Mouse (Mus musculus) spleen, adult 12 weeks (tissue): Measurements from ENCODE around the gene Hsd17b3.

Source experiments
- DNase-seq: peaks from one replicate; pipeline ENCODE4 v3.0.0; 2022; ENCODE audit warnings: low spot score

Hsd17b3 gene

DNA sequence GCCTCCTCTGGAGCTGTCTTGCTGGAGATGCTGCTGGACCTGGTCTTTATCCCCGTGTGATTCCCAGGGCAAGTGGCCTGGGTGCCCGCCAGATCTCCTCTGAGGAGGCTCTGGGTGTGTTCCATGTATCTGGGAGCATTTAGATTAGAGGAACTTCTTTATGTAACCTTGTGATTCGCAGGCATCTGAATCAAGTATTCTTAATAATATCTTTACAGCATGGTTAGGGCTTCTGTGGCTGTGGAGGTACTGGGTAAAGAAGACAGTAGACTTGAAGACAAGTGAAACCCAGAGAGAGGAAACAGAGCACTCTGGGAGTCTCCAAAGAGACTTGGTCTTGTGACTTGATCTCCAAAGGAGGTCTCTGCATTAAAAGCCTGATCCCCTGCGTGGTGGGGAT is at the start of gene Hsd17b3:
Gene Hsd17b3, minus strand, starts transcription at position 101 of the 400 bp plus-strand sequence.
- DNase-seq = no peak

DNA sequence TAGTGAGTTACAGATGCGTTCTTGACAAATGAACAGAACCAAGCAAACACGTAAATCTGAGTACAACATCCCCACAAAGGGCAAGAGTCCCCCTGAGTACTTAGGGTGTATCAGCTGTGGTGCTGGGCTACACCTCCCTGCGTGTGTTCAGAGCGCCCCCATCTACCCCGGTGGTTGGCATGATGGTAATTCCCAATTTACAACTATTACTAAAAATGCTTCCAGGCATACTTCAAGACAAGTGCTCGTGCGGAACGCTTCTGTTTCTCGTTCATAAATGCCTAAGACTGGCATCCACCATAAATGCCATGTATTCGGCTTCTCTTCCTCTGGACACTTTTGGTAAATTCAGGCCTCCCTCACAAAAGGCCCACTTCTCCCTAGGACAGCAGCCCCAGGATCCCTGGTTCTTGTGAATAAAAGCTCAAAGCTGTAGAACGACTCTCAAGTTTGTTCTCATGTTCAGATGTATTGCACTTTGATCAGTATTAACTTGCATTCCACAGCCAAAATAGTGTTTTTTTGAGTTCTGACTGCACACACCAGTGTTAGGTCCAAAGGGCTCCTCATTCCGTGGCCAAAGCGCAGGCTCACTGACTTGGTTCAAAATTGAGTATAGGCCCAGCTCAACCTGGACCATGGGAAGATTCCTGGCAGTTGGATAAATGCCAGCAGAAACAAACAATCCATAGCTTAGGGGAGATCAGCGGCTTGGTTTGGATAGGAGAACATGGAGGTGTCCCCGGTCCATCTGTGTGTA is 40.8 kb upstream of the Hsd17b3 start:
- DNase-seq = peak; percentile 28

DNA sequence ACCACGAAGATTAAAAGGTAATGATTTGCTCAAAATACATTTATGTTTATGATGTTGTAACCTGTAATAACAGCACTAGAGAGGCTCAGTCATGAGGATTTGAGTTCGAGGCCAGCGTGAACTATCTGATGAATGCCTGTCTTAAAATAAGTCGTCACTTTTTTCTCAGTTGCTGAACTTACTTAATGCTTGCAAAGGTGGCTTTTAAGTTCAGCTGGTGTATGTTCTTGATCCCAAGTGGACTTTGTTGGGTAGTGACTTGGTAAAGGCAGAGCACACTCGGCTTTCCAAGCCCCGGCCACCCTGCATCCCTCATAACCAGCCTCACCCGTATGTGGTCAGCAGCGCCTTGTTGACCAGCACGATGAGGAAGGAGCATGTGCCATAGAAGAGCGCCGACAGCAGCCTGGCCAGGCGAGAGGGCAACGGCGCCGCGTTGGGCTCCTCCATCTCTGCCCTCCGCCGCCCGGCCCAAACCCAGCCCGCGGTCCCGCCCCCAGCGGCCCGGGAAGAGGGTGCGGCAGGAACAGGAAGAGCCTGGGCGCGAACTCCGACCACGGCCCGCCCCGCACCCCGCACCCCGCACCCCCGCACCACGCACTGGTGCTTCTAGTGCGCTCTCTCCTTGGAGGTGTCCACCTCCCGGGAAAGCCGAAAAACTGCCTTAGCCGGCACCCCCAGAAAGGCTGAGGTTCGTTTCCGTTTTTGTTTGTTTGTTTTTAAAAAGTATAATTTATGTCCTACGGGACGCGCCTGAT is 40.0 kb upstream of the Hsd17b3 start, which contains the start of gene Slc35d2:
Gene Slc35d2, minus strand, starts transcription at position 511 of the 758 bp plus-strand sequence.
- DNase-seq = peak; percentile 25

DNA sequence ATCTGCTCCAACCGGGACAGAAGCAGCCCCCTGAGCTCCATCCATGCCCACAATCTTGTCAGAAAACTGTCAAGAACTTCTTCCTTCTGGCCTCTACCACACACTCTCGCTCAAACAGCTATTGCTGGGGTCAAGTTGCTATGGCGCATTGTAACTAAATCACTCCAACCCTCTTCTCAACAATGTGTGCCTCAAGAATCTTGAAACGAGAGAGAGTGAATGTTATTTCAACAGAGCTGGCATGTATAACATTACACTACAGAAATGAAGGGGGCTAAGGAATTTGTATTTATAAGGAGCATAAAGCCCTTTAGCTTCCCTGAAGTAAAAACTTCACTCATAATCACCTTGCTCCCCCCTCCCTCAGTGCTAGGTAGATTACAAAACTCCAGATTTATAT is 37.3 kb upstream of the Hsd17b3 start:
- no peak for DNase-seq

DNA sequence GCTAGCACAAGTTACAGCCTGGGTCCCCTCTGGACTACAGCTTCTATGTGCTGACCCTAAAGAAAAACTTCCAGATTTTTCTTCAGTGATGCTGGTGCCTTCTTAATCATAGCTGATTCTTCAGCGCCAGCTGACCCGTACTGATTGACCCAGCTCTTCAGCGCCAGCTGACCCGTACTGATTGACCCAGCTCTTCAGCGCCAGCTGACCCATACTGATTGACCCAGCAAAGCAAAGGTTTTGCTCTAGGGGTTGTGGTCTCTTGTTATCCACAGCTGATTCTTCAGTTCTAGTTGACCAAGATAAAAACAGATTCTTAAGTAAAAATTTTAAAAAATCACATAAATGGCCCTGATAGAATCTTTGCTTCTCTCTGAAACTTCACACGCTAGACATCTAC is 35.9 kb upstream of the Hsd17b3 start:
- no peak for DNase-seq

DNA sequence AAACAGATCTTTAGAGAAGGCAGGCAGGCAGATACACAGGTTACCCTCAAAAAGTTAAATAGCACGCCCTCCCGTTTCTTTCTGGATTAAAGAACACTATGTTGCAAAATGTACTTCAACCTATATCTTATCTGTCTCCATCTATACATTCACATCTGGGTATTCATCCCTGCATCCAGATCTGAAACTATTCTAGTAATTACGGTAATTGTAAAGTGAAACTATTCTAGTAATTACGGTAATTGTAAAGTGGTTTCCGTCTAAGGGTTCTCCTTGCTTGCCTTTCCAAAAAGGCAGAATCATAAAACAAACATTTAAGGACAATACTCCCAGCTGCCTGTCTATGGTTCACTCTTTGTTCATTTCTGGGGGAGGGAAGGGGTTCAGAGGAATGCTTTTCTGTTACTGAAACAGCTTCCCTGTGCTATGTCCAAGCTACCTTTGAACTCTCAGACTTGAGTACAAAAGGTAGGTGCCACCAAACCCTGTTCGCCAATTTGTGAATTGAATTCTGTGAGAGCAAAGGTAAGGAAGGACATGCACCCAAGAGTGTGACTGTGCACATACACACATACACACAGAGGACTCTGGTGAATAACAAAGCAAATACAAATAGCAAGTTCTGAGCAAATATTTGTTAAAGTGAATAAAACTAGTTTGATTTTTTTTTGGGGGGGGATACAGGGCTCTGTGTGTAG is 34.6 kb upstream of the Hsd17b3 start:
- DNase-seq = no peak

DNA sequence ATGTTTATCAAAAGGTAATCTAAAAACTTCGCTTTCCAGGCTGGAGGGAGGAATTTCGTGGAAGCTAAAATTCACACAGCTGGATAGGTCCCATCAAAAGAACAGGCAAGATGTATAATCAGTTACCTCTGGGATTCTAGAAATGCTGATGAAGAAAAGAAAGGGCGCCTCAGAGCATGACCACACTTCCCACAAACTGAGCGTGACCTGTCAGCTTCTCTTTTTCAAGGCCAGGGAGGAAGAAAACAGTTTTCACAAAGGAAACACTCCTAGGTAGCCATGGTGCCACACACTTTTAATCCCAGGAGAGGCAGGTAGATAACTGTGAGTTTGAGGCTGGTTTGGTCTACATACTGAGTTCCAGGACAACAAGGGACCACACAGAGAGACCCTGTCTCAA is 31.7 kb upstream of the Hsd17b3 start:
- no peak for DNase-seq

DNA sequence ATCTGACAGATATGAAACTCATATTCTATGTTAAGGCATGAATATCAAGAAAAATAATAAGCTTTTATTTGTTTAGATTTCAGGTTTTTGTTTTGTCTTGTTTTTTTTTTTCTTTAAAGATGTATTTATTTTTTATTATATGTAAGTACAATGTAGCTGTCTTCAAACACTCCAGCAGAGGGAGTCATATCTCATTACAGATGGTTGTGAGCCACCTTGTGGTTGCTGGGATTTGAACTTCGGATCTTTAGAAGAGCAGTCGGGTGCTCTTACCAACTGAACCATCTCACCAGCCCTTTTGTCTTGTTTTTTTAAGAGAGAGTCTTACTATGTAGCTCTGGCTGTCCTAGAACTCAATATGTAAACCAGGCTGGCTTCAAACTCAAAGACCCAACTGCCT is 28.4 kb upstream of the Hsd17b3 start:
- no peak for DNase-seq

DNA sequence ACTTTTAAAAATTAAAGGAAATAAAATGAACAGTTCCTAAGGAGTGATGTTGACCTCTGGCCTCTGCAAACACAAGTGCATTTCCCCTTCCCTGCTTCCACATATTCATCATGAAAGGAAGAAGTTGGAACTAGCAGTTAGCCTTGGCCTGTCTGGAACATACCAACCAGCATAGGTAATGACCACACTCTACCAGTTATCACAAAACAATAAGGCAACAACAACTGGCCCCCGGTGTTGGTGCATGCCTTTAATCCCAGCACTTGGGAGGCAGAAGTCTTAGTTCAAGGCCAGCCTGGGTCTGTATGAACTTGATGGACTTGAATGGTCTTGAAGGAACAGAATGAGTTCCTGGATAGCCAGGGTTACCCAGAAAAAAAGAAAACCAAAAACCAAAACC is 21.4 kb upstream of the Hsd17b3 start:
- DNase-seq = no peak

DNA sequence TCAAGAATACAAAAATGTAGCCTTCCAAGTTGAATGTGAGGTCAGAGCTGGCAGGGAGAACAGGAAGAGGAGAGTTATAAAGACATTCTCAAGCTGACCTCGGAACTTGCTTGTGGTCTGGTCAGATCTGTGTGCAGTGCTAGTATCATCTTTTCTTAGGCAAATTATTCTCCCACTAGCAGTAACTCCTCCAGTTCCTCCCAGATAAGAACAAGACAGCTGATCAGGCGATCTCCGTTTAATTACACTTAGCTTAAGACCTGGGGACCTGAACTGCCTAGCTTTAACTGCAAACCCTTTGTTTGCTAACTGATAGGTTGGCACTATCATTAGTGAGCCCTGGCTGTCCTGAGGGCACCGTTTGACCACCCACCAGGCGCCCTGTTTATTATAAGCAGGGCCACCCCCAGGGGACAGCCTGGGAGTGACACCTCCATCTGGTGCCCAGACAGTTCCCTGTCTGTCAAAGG is 19.4 kb upstream of the Hsd17b3 start:
- DNase-seq = no peak

DNA sequence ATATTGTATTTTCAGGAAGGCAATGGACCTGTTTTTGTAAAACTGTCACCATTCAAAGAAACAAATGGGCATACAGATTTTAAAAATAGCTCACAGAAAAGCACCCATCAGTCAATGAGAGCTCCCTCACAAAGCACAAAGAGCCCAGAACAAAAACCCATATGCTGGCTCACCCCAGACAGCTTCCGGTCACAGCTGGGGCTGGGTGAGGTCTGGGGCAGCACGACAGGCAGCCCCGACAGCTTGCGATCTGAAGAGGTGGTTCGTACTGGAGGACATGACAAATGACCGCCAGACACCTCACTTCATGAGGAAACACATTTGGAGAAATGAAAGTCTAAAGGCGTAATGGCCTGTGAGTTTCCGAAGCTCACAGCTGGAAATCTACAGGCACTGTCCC is 18.5 kb upstream of the Hsd17b3 start:
- no peak for DNase-seq

DNA sequence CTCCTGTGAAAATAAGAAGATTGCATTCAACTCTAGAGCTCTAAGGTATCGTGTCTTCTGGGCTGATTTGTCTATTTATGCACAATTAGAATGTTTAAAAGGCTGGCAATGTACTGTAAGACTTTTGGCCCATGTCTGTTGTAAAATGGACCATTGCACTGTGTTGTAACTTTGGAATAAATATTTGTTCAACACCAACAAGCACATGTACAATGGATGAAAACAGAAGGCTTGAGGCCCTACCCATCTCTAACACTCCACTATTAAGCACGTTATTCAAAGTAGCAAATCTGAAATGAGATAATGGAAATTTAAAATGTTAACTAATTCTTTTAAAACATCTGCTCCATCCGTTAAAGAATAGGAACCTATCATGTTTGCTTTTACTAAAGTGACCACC is 18.1 kb upstream of the Hsd17b3 start:
- DNase-seq = no peak

DNA sequence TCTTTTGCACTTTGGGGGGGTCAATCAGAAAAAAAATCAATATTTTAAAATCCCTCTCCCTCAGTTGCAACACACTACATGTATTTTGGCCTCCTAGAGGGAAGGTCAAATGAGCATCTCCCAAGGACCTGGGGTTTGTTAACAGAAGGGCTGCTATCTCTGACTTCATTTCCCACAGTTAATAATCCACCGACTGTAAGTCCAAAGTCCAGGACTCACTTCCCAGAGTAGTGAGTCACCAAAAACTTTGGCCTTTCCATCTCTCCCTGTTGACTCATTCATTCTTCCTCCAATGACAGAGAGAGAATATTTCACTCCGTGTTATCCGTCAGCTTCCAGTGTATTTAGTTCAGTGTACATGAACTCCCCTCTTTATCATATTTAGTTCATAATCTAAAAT is 16.7 kb upstream of the Hsd17b3 start:
- no peak for DNase-seq

DNA sequence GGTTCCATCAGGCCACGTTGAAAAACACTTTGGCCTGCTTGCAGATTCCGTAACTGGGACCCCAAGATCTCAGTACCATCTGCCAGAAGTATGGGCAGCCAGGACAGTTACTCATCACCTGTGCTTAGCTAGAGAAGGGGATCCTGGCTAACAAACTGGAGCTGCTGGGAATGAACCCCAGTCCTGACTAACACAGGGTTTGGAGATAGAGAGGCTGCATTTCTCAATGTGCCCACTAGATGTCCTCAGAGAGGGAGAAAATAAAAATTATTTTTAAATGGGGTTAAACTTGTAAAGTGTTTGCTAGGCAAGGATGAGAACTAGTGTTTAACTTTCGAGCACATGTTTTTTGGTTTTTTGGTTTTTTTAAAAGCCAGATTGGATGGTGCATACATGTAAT is 11.2 kb upstream of the Hsd17b3 start:
- DNase-seq = no peak

DNA sequence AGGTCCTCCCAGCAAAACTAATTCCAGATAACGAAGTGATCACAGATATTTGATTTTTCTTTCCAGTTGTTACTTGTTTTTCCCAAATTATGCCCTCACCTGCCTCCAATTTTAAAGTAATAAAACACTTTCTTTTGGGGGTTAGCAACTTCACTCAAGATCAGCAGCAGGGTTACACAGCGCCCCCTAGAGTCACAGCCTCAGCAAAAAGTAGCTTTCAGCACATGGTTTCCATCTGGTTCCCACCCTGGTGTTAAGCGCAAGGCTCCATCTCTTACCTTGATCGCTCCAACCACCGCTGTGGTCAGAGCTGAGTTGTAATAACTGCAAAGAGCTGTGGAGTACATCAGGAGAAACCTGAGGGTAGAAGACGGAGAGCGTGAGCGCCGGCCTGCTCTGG is 10.0 kb upstream of the Hsd17b3 start:
- DNase-seq = no peak

DNA sequence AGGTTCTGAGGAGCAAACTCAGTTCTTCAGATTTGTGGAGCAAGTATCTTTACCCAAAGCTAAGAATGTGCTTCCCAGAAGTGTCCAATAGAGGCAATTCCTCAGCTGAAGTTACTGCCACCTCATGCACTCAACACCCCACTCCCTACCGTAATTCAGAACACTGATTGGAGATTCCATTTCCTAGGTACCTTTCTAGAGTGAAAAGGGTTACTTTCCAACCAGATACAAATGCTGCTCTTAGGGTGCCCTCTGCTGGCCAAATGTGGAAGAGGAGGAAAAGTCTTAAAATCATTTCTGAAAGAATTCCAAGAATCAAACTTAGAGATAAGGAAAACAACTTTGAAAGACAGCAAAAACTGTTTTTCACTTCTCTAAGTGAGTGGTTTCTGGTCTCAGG is 4.3 kb upstream of the Hsd17b3 start:
- DNase-seq = peak; percentile 26

DNA sequence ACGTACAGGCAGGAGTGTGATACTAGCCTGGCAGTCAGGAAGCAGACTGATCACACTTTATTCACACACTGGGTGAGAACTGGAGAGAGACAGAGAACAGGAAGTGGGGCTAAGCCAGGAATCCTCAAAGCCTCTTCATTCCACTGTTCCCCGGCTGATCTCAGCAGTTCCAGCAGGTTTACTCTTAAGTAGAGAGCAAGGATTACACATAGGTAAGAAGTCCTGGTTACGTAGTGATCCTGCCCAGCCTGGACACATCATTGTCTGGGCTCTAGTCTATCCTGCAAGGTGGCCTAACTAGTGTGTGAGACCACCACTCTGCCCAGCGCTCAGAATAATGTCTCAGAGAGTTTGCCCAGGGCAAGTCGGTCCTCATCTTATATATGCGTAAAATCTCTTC is 3.7 kb upstream of the Hsd17b3 start:
- no peak for DNase-seq

DNA sequence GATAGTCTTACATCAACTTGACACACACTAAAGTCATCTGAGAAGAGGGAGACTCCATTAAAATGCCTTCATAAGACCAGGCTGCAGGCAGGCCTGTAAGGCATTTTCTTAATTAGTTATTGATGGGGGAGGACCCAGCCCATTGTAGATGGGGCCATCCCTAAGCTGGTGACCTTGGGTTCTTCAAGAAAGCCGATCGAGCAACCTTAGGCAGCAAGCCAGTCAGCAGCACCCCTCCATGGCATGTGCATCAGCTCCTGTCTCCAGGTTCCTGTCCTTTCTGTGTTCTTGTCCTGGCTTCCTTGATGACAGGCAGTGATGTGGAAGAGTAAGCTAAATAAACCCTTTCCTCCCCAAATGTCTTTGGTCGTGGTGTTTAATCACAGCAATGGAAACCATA is 3.1 kb upstream of the Hsd17b3 start:
- DNase-seq = no peak

DNA sequence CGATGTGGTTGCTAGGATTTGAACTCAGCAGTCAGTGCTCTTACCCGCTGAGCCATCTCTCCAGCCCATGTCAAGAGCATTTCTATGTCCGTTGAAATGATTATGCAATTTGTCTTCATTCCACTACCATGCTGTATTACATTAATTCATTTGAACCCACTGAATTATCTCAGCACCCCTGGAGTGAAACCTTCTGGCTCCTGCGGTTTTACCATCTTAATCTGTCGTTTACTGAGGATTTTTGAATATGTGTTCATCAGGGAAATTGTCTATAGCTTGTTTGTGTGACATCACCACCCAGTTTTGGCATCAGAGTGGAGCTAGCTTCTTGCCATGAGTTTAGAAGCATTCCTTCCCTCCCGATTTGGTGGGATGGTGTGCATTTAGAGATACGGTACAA is 2.0 kb upstream of the Hsd17b3 start:
- no peak for DNase-seq

DNA sequence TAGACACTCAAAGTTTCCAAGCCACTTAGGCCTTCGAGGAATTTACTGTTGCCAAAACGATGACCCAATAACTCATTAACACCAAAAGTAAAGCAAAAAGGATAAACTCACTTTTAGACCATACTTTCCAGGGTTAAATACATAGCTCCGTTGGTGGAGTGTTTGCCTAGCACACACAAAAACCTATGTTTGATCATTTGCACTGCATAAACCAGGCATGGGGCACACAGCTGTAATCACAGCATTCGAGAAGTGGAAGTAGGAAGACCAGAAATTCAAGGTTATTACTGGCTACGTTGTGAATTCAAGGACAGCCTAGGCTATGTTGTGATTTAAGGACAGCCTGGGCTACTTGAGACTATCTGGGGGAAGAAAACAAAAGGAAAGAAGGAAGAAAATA is 1.2 kb upstream of the Hsd17b3 start:
- no peak for DNase-seq

DNA sequence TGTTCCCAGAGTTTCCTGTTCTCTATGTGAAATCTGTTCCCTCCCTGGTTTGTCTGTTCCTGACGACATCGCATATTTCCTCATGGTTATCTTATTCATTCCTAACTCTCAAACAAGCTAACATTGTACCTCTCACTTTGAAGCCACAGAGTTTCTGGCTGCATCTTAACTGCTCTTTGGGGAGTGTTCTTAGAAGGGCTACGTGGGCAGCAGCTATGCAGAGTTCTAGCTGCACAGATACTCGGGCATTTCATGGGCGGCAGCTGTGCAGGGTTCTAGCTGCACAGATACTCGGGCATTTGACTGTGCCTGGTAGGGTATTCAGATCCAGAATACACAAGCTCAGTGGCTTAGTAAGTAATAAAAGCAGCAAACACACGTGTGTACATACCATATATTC is 973 bp downstream of the Hsd17b3 start:
- no peak for DNase-seq

DNA sequence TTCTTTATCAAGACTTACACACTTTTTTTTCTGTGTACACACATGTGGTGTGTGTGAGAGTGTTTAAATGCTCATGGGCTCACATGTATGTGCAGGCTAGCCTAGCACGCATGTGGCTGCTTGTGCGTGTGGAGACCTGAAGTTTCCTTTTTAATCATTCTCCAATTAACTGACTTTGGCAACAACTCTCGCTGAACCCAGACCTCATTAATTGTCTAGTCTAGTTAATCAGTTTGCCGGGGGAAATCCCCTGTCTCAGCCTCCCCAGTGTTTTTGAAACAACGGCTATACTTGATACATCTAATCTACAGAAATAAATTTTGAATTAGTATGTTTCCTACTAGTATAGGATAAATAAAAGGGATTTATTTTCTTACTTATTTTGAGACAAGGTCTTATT is 3.0 kb downstream of the Hsd17b3 start:
- no peak for DNase-seq

DNA sequence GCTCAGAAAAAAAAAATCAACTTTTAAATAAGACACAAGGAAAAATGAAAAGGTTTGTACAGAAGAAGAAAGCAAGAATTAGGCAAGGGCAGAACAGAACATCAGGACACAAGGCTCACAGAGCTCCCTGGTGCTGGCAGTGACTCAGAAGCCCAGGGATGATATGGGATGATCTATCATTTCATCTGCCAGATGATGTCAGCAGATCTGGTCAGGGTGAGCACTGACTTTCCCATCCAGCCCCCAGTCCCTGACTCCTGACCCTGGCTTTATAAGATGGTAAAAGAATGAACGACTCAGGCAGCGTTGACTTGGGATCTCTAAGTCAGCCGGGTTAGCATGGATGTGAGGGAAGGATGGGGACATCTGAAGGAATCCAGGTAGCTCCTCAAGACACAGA is 5.7 kb downstream of the Hsd17b3 start:
- DNase-seq = no peak
